Mouse (Mus musculus) forebrain, postnatal 0 days (tissue): ENCODE results near the gene Kmt2a. TPM values are rescaled to one million over a fixed set of nuclear protein-coding genes. Genes with fewer than 3 reads are reported as not detected.

ENCODE experiments used
- ATAC-seq: fragments of 200-750 bp; cut with Nextera tagmentation; 2 replicates; pipeline ENCODE4 v1.8.0; 2017; ENCODE audit warnings: mild to moderate bottlenecking, moderate library complexity
- DNase-seq: peaks from one replicate; pipeline ENCODE4 v3.0.0-alpha.2; 2015
- H3K27ac ChIP-seq: fragments of 300-500 bp; sonication (generic); 2 replicates; pipeline ENCODE4 v1.5.1; 2014; ENCODE audit warnings: low read depth, mild to moderate bottlenecking, antibody characterized with exemption, low read length, moderate library complexity, mixed read lengths
- H3K27me3 ChIP-seq: fragments of 300-500 bp; sonication (generic); 2 replicates; pipeline ENCODE4 v1.6.1; 2014; ENCODE audit warnings: mild to moderate bottlenecking, low read length, mixed read lengths; ENCODE audit not compliant: insufficient read depth
- H3K36me3 ChIP-seq: fragments of 300-500 bp; sonication (generic); 2 replicates; pipeline ENCODE4 v1.6.1; 2014; ENCODE audit warnings: mild to moderate bottlenecking, moderate library complexity; ENCODE audit not compliant: insufficient read depth
- H3K4me1 ChIP-seq: fragments of 300-500 bp; sonication (generic); 2 replicates; pipeline ENCODE4 v1.6.1; 2014; ENCODE audit warnings: antibody characterized with exemption; ENCODE audit not compliant: insufficient read depth
- H3K4me2 ChIP-seq: fragments of 300-500 bp; sonication (generic); 2 replicates; pipeline ENCODE4 v1.6.1; 2014; ENCODE audit warnings: low read depth, mild to moderate bottlenecking, moderate library complexity
- H3K4me3 ChIP-seq: fragments of 300-500 bp; sonication (generic); 2 replicates; pipeline ENCODE4 v1.5.1; 2014; ENCODE audit warnings: low read depth, low read length, mixed read lengths
- H3K9ac ChIP-seq: fragments of 300-500 bp; sonication (generic); 2 replicates; pipeline ENCODE4 v1.6.1; 2014; ENCODE audit warnings: mild to moderate bottlenecking
- H3K9me3 ChIP-seq: fragments of 300-500 bp; sonication (generic); 2 replicates; pipeline ENCODE4 v1.6.1; 2016; ENCODE audit warnings: low read length
- CTCF ChIP-seq: sonication (generic); IDR thresholded peaks from 2 replicates; pipeline ENCODE4 v1.5.1; 2016; ENCODE audit warnings: antibody characterized with exemption, control low read depth, low read depth
- WGBS: fragments of 180-500 bp; shearing (Covaris S2); extraction: QIAGEN DNeasy Blood & Tissue Kit; methylation state at CpG from one replicate; pipeline ENCODE4 v1.1.7; 2014; 5-methylcytosine and 5-hydroxymethylcytosine counted together
- polyA plus RNA-seq: library from polyadenylated mRNA; unstranded; fragments of >200 nt; fragmentation: Nextera tagmentation; extraction: Ambion mirVana; gene quantifications from 2 replicates; pipeline ENCODE4 v1.2.1, GENCODE M21; 2015
- total RNA-seq: library from RNA; depleted of rRNA; stranded (reverse); fragments of >200 nt; gene quantifications from 2 replicates; pipeline ENCODE4 v1.2.3, GENCODE M21; 2014

The Kmt2a gene
- total and polyA plus RNA-seq, 2 experiments from 2014 or later: 13.7 to 18.5 TPM

- WGBS: 84% methylated on average over 15 of the region's 15 CpGs
- Histone ChIP-seq H3K27me3 (no peaks in the 10 kb centered on the region), H3K27ac (no peak overlapping the region), H3K9me3 (no peaks in the 10 kb centered on the region), H3K4me1 (no peaks in the 10 kb centered on the region), H3K36me3 (peaks cover 98% of the 10 kb centered on the region), H3K4me2 (no peak overlapping the region), H3K9ac (no peak overlapping the region), H3K4me3 (no peak overlapping the region)
- ATAC-seq (no peak), DNase-seq (no peak)
- TF ChIP-seq CTCF: no peak
Observed at GRCm38 (mm10) chr9:44819920-44820827, 60.9 kb downstream of the Kmt2a start.

DNA sequence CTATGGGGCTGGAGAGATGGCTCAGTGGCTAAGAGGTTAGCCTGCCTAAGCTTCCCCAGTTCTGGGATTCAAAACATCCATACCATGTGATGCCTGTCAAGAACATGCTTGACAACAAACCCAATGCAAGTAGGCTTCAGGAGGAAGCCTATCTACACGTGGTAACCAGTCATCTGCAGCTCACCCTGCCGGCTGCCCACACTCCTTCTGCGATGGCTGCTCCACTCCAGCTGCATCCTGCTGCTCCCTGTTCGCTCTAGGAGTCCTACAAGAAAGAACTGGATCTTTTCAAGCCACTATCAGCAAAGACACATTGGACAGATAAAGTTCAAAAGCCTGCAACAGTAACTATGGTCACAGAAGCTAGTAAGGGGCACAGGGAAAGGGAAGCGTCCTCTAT, 63.6 kb downstream of the Kmt2a start:
- no peak for TF ChIP-seq CTCF
- 90% methylated on average over 5 of the region's 5 CpGs for WGBS
- H3K27ac ChIP-seq: no peak overlapping the region
- H3K4me1 ChIP-seq: no peaks in the 10 kb centered on the region
- H3K9ac ChIP-seq: no peak overlapping the region
- ATAC-seq (no peak), DNase-seq (no peak)
- H3K36me3 ChIP-seq: peaks cover 100% of the 10 kb centered on the region
- no peaks in the 10 kb centered on the region for H3K27me3 ChIP-seq
- H3K9me3 ChIP-seq: no peaks in the 10 kb centered on the region
- no peak overlapping the region for H3K4me2 ChIP-seq
- no peak overlapping the region for H3K4me3 ChIP-seq

GRCm38 (mm10) chr9:44814179-44814578, 66.9 kb downstream of the Kmt2a start:
- H3K4me2 ChIP-seq: no peak overlapping the region
- 88% methylated on average over 8 of the region's 8 CpGs for WGBS
- no peak overlapping the region for H3K4me3 ChIP-seq
- ATAC-seq: no peak
- H3K27me3 ChIP-seq: no peaks in the 10 kb centered on the region
- H3K27ac ChIP-seq: no peak overlapping the region
- H3K9me3 ChIP-seq: no peaks in the 10 kb centered on the region
- H3K4me1 ChIP-seq: no peaks in the 10 kb centered on the region
- H3K9ac ChIP-seq: no peak overlapping the region
- peaks cover 99% of the 10 kb centered on the region for H3K36me3 ChIP-seq
- DNase-seq: no peak
- no peak for TF ChIP-seq CTCF

DNA sequence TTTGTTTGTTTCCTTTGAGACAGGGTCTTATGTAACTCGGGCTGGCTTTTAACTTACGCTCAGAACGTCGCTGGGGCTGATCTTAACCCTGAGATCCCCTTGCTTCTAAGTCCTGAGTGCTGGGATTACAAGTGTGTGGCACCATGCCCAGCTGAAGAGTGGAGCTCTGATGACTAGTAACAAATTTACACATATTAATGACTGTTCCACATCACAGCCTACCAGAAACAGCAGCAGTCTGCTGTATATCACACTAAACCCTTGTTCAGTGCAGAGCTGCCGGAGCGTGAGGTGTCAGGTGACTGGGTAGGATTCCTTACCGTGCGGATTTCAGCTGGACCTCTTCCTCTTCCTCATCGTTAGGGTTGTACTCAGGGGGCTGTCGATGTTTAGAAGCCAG, 70.8 kb downstream of the Kmt2a start:
- TF ChIP-seq CTCF: no peak
- ATAC-seq (no peak), DNase-seq (no peak)
- Histone ChIP-seq H3K36me3 (peaks cover 96% of the 10 kb centered on the region), H3K4me3 (no peak overlapping the region), H3K9ac (no peak overlapping the region), H3K9me3 (no peaks in the 10 kb centered on the region), H3K27me3 (no peaks in the 10 kb centered on the region), H3K27ac (no peak overlapping the region), H3K4me1 (no peaks in the 10 kb centered on the region), H3K4me2 (no peak overlapping the region)
- 90% methylated on average over 10 of the region's 10 CpGs for WGBS

GRCm38 (mm10) chr9:44807778-44808177, 73.3 kb downstream of the Kmt2a start:
- WGBS: 96% methylated on average over 10 of the region's 10 CpGs
- Histone ChIP-seq H3K27ac (no peak overlapping the region), H3K36me3 (peaks cover 79% of the 10 kb centered on the region), H3K4me1 (no peaks in the 10 kb centered on the region), H3K4me3 (no peak overlapping the region), H3K4me2 (no peak overlapping the region), H3K9me3 (no peaks in the 10 kb centered on the region), H3K9ac (no peak overlapping the region), H3K27me3 (no peaks in the 10 kb centered on the region)
- DNase-seq (no peak), ATAC-seq (no peak)
- TF ChIP-seq CTCF: no peak

DNA sequence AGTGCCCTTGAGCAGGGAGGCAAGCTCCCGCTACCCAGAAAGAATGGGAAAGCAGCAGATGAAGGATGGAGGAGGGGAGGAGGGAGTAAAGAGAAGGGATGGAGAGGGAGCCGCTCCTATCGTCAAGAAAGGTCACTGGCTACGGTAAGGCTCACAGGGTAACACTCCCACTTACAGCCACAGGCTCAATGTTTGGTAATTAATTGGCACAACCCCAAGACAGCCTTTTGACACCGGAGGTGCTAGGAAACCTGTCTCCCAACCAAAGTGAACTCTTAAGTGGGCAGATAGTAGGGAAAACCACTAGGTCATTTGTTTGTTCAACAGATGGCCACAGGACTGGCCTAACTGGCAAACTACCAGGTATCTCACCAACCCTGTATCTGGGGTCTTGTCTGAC, 74.0 kb downstream of the Kmt2a start:
- ATAC-seq: no peak
- TF ChIP-seq CTCF: no peak
- WGBS: 60% methylated on average over 5 of the region's 5 CpGs

GRCm38 (mm10) chr9:44805536-44805935, 75.6 kb downstream of the Kmt2a start:
- 93% methylated on average over 5 of the region's 5 CpGs for WGBS
- DNase-seq: no peak
- no peak for ATAC-seq
- Histone ChIP-seq H3K4me2 (no peak overlapping the region), H3K4me1 (no peaks in the 10 kb centered on the region), H3K4me3 (no peak overlapping the region), H3K27me3 (no peaks in the 10 kb centered on the region), H3K9ac (no peak overlapping the region), H3K36me3 (peaks cover 58% of the 10 kb centered on the region), H3K27ac (no peak overlapping the region), H3K9me3 (no peaks in the 10 kb centered on the region)
- TF ChIP-seq CTCF: no peak

More for the DNA sequence above, 74.0 kb downstream of the Kmt2a start:
- Histone ChIP-seq H3K27ac (no peak overlapping the region), H3K36me3 (peaks cover 74% of the 10 kb centered on the region), H3K9ac (no peak overlapping the region), H3K4me1 (no peaks in the 10 kb centered on the region), H3K4me2 (no peak overlapping the region), H3K27me3 (no peaks in the 10 kb centered on the region), H3K4me3 (no peak overlapping the region), H3K9me3 (no peaks in the 10 kb centered on the region)
- DNase-seq: no peak
